Mouse (Mus musculus) lung, embryonic 15.5 days (tissue): Measurements from ENCODE around the gene Kcnt1. TPM values are rescaled to one million over a fixed set of nuclear protein-coding genes. Genes with fewer than 3 reads are reported as not detected.
A peak's percentile ranks its signal among the peaks of the same experiment; 100 is the strongest.
"Not testable (repeated sequence)": the region's sequence is repeated elsewhere in the genome, so short reads cannot be mapped to it uniquely, and the experiment has no call there.

ENCODE experiments used
- ATAC-seq: fragments of 200-750 bp; cut with Nextera tagmentation; 2 replicates; pipeline ENCODE4 v1.8.0; 2017; ENCODE audit warnings: moderate number of reproducible peaks, borderline replicate concordance; ENCODE audit not compliant: low FRiP score, low TSS enrichment; ENCODE audit errors: extremely low read depth
- H3K27ac ChIP-seq: fragments of 300-500 bp; sonication (generic); 2 replicates; pipeline ENCODE4 v1.5.1; 2015; ENCODE audit warnings: moderate library complexity, mild to moderate bottlenecking, inconsistent platforms
- H3K27me3 ChIP-seq: fragments of 300-500 bp; sonication (generic); 2 replicates; pipeline ENCODE4 v1.6.1; 2015; ENCODE audit warnings: inconsistent platforms
- H3K36me3 ChIP-seq: fragments of 300-500 bp; sonication (generic); 2 replicates; pipeline ENCODE4 v1.6.1; 2015; ENCODE audit warnings: inconsistent platforms
- H3K4me1 ChIP-seq: fragments of 300-500 bp; sonication (generic); 2 replicates; pipeline ENCODE4 v1.6.1; 2015; ENCODE audit warnings: inconsistent platforms
- H3K4me2 ChIP-seq: fragments of 300-500 bp; sonication (generic); 2 replicates; pipeline ENCODE4 v1.6.1; 2015; ENCODE audit warnings: inconsistent platforms, mild to moderate bottlenecking, moderate library complexity
- H3K4me3 ChIP-seq: fragments of 300-500 bp; sonication (generic); 2 replicates; pipeline ENCODE4 v1.5.1; 2015; ENCODE audit warnings: mild to moderate bottlenecking, inconsistent platforms
- H3K9ac ChIP-seq: fragments of 300-500 bp; sonication (generic); 2 replicates; pipeline ENCODE4 v1.6.1; 2015; ENCODE audit warnings: inconsistent platforms
- H3K9me3 ChIP-seq: fragments of 300-500 bp; sonication (generic); 2 replicates; pipeline ENCODE4 v1.6.1; 2016; ENCODE audit warnings: inconsistent platforms
- WGBS: fragments of 180-500 bp; shearing (Covaris S2); methylation state at CpG from one replicate; pipeline ENCODE4 v1.1.7; 2015; 5-methylcytosine and 5-hydroxymethylcytosine counted together
- polyA plus RNA-seq: library from polyadenylated mRNA; unstranded; fragments of >200 nt; fragmentation: Nextera tagmentation; extraction: Ambion mirVana; gene quantifications from 2 replicates; pipeline ENCODE4 v1.2.1, GENCODE M21; 2015

The Kcnt1 gene
- polyA plus RNA-seq = 0.14 and 0.22 TPM in 2 replicates

GRCm38 (mm10) chr2:25863337-25864131 lies at the start of gene Kcnt1:
TSS of gene Kcnt1 (plus strand) at chr2:25863734.
- H3K9me3 ChIP-seq = no peaks in the 10 kb centered on the region
- peak within 1 kb of the TSS; percentile 95 for H3K4me2 ChIP-seq
- H3K4me1 ChIP-seq = peaks cover 16% of the 10 kb centered on the region
- H3K4me3 ChIP-seq = peak within 1 kb of the TSS; percentile 44
- no peaks in the 10 kb centered on the region for H3K36me3 ChIP-seq
- no peak within 1 kb of the TSS for H3K27ac ChIP-seq
- WGBS = under 1% methylated on average over 34 of the region's 53 CpGs
- H3K9ac ChIP-seq = no peak within 1 kb of the TSS
- peak; percentile 32; the same call in 1 of the 2 replicates for ATAC-seq
- H3K27me3 ChIP-seq = peaks cover 29% of the 10 kb centered on the region

DNA sequence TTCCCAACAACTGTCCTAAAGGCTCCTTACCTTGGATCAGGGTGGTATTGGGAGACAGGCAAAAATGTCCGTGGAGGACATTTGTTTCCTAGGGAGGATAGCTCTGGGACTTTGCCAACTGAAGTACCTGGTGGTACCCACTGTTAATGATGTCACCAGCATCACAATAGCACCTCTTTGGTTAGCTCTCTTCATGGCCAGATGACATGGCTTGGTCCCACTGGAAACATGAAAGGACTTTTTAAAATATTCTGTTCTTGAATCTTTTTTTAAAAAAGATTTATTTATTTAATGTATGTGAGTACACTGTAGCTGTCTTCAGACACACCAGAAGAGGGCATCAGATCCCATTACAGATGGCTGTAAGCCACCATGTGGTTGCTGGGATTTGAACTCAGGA lies 47.8 kb upstream of the Kcnt1 start, which contains the start of gene Glt6d1:
Gene Glt6d1, minus strand, starts transcription at position 101 of the 400 bp plus-strand sequence.
- H3K27ac ChIP-seq, H3K4me2 ChIP-seq, H3K36me3 ChIP-seq, H3K27me3 ChIP-seq, H3K9ac ChIP-seq, ATAC-seq, H3K4me1 ChIP-seq, H3K4me3 ChIP-seq, H3K9me3 ChIP-seq: not testable (repeated sequence)
- WGBS = 62% methylated on average over 1 of the region's 1 CpGs

DNA sequence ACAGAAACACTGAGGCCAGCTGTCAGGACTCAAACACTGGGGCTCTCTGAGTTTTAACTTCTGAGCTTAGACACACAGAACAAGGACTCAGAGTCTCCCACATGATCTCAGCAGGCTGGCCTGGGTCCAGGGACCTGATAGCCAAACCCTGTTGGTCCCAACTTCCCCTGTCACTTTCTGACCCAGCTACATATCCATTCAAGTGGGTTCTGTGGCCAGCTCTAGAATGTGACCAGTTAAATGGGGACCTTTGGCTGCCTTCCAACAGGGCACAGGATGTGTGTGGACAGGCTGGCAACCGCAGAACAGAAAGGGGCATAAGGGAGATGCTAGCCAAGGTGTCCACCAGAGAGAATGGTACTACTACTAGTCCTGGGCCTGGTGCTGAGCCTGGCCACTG lies 40.7 kb upstream of the Kcnt1 start, which contains the start of gene Lcn9:
Gene Lcn9, plus strand, starts transcription at position 348 of the 400 bp plus-strand sequence.
- 69% methylated on average over 1 of the region's 1 CpGs for WGBS
- ATAC-seq = no peak
- H3K4me1 ChIP-seq = no peaks in the 10 kb centered on the region
- H3K4me3 ChIP-seq = no peak within 1 kb of the TSS
- no peak within 1 kb of the TSS for H3K9ac ChIP-seq
- no peaks in the 10 kb centered on the region for H3K9me3 ChIP-seq
- no peak within 1 kb of the TSS for H3K4me2 ChIP-seq
- H3K36me3 ChIP-seq = no peaks in the 10 kb centered on the region
- no peaks in the 10 kb centered on the region for H3K27me3 ChIP-seq
- no peak within 1 kb of the TSS for H3K27ac ChIP-seq

DNA sequence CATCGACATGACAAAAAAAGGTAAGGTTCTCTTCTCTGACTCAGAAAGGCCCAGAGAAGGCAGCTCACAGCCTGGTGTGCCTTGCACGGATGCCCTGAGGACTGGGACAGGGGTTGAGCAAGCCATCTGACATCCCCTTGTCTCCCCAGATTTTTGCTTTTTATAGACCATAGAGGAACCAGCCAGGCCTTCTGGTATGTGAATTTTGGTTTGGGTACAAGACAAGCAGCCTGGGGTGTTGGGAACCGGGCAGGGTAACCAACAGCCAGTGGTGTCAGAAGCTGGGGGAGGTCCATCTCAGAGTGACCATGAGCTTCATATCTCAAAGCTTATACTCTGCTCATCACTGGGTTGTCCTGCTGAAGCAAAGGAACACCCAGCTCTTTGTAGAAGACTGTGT lies 38.8 kb upstream of the Kcnt1 start:
- ATAC-seq = no peak
- WGBS = 84% methylated on average over 3 of the region's 3 CpGs
- no peak overlapping the region for H3K4me2 ChIP-seq

DNA sequence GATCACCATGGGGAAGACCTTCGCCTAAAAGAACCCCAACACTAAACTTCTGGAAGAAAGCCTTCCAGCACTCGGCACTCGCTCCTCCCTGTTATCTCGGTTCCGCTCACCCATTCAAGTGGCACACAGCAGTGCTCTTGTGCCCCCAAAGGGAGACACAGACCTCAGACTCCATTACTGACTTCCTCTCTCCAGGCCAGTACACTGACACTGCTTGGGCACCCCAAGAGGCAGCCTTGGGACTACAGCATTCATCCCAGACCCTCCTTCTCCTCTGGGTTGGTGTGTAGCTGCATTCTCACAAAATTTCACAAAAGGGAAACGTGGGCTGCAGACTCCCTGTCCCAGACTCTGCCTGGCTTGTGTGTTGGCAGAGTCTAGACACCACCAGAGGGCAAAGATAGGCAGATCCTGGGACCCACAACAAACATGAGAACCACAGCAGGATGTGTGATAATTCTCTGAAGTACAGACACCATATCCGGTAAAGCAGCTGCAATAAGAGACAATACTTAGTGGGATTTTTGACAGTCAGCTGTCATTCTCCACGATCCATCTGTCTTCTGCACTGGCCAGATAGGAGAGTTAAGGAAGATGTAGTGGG lies 35.1 kb upstream of the Kcnt1 start:
- H3K4me3 ChIP-seq = no peak overlapping the region
- H3K36me3 ChIP-seq = no peaks in the 10 kb centered on the region
- no peaks in the 10 kb centered on the region for H3K4me1 ChIP-seq
- H3K9ac ChIP-seq = no peak overlapping the region
- 64% methylated on average over 8 of the region's 8 CpGs for WGBS
- no peak overlapping the region for H3K27ac ChIP-seq
- no peak for ATAC-seq
- no peak overlapping the region for H3K4me2 ChIP-seq
- H3K9me3 ChIP-seq = no peaks in the 10 kb centered on the region
- no peaks in the 10 kb centered on the region for H3K27me3 ChIP-seq

More for the DNA sequence above, 38.8 kb upstream of the Kcnt1 start:
- Histone ChIP-seq H3K27me3 (no peaks in the 10 kb centered on the region), H3K4me3 (no peak overlapping the region), H3K9me3 (no peaks in the 10 kb centered on the region), H3K9ac (no peak overlapping the region), H3K27ac (no peak overlapping the region), H3K4me1 (no peaks in the 10 kb centered on the region), H3K36me3 (no peaks in the 10 kb centered on the region)

DNA sequence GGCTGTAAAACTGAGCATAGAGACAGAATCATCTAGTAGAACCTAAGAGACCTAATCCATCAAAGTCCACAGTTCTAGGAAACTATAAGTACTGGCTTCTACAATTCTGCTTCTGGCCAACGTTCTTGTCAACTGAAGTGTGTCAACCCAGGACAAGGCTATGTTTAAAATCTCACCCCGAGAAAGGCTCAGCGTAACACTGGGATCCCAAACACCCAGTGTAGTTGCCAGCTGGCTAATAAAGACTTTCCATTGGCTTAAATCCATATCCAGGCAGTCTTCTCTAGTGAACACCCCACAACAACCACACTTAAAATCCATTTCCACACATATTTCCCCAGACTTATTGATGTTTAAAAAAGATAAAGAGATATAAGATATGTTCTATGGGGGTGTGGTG lies 32.7 kb upstream of the Kcnt1 start:
- Histone ChIP-seq H3K27ac (no peak overlapping the region), H3K9me3 (no peaks in the 10 kb centered on the region), H3K9ac (no peak overlapping the region), H3K4me2 (no peak overlapping the region), H3K4me1 (no peaks in the 10 kb centered on the region), H3K27me3 (no peaks in the 10 kb centered on the region), H3K36me3 (no peaks in the 10 kb centered on the region), H3K4me3 (no peak overlapping the region)
- WGBS = 67% methylated on average over 3 of the region's 3 CpGs
- ATAC-seq = no peak

- Histone ChIP-seq H3K27me3 (no peaks in the 10 kb centered on the region), H3K36me3 (no peaks in the 10 kb centered on the region), H3K4me1 (no peaks in the 10 kb centered on the region), H3K4me2 (no peak overlapping the region), H3K4me3 (no peak overlapping the region), H3K9ac (no peak overlapping the region), H3K9me3 (no peaks in the 10 kb centered on the region), H3K27ac (no peak overlapping the region)
- WGBS = 41% methylated on average over 5 of the region's 5 CpGs
- ATAC-seq = peak; percentile 55; the same call in 1 of the 2 replicates
These were observed 27.2 kb upstream of the Kcnt1 start for GRCm38 (mm10) chr2:25836291-25836690.

DNA sequence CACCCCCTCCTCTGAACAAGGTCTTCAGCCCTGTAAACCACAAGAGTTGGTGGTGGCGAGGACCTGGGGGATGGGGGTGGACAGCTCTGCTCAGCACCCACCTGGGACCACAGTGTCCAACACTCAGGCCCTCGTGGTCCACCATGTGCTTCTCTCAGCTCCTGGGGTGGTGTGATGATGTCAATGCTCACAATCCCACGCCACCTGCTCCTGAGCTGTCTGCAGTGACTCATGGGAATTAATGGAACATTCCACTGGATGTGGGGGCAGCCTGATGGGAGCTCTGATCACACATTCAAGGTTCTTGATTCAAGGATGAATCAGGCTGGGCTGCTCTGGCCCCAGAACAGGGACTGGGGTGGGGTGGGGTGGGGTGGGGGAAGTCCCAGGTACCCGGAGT lies 21.4 kb upstream of the Kcnt1 start:
- WGBS = 39% methylated on average over 4 of the region's 4 CpGs
- Histone ChIP-seq H3K36me3 (no peaks in the 10 kb centered on the region), H3K4me1 (no peaks in the 10 kb centered on the region), H3K9me3 (no peaks in the 10 kb centered on the region), H3K4me2 (no peak overlapping the region), H3K9ac (no peak overlapping the region), H3K27me3 (no peaks in the 10 kb centered on the region), H3K27ac (no peak overlapping the region), H3K4me3 (no peak overlapping the region)
- no peak for ATAC-seq

GRCm38 (mm10) chr2:25842758-25843157 lies 20.8 kb upstream of the Kcnt1 start:
- H3K36me3 ChIP-seq = no peaks in the 10 kb centered on the region
- 62% methylated on average over 1 of the region's 1 CpGs for WGBS
- H3K4me3 ChIP-seq = no peak overlapping the region
- no peak overlapping the region for H3K27ac ChIP-seq
- no peaks in the 10 kb centered on the region for H3K9me3 ChIP-seq
- H3K4me1 ChIP-seq = no peaks in the 10 kb centered on the region
- ATAC-seq = no peak
- no peak overlapping the region for H3K4me2 ChIP-seq
- no peaks in the 10 kb centered on the region for H3K27me3 ChIP-seq
- H3K9ac ChIP-seq = no peak overlapping the region

GRCm38 (mm10) chr2:25844097-25844496 lies 19.4 kb upstream of the Kcnt1 start:
- H3K27ac ChIP-seq = no peak overlapping the region
- H3K27me3 ChIP-seq = no peaks in the 10 kb centered on the region
- H3K9me3 ChIP-seq = no peaks in the 10 kb centered on the region
- no peak for ATAC-seq
- H3K4me2 ChIP-seq = no peak overlapping the region
- H3K4me1 ChIP-seq = no peaks in the 10 kb centered on the region
- no peaks in the 10 kb centered on the region for H3K36me3 ChIP-seq
- no peak overlapping the region for H3K9ac ChIP-seq
- H3K4me3 ChIP-seq = no peak overlapping the region
- WGBS = 82% methylated on average over 3 of the region's 3 CpGs

DNA sequence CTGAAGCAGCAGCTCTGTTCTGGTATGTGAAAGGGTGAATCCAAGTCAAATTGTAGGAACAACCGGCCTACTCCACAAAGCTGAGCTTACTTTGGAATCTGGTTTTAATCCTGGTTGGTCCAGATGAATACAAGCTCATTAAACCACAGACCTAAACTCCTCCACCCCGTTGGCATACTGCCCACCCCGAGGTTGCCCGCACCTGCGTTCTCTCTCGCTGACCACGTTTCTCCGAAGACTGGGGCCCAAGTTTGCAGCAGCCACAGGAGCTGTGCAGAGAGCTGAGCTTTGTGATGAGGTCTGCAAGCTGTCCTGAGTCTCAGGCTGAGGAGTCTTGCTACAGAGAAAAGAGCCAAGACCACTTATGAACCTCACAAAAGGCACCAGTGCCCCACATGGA lies 17.0 kb upstream of the Kcnt1 start:
- Histone ChIP-seq H3K4me2 (no peak overlapping the region), H3K36me3 (no peaks in the 10 kb centered on the region), H3K4me3 (no peak overlapping the region), H3K4me1 (no peaks in the 10 kb centered on the region), H3K9me3 (no peaks in the 10 kb centered on the region), H3K27ac (no peak overlapping the region), H3K9ac (no peak overlapping the region), H3K27me3 (no peaks in the 10 kb centered on the region)
- WGBS = 80% methylated on average over 8 of the region's 8 CpGs
- ATAC-seq = no peak

DNA sequence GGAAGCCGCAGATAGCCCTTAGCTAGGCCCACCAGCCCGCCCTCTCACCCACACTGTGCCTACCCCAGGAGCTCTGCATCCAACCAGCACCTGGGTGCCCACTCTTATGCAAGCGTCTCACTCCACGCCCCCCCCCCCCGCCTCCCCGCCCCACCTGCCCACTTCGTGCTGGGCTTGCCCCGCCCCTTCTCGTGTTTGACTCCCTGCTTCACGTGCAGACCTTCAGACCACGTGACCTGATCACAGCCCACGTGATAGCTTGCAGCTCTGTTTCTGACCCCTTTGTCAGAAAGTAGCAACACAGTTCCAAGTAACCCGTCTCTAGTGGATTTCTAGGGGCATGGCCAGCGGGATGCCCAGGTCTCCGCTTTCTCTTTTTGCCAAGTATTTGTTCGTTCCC lies 16.3 kb upstream of the Kcnt1 start, which contains the start of gene Sohlh1:
Gene Sohlh1, minus strand, starts transcription at position 23 of the 400 bp plus-strand sequence.
- ATAC-seq = no peak
- Histone ChIP-seq H3K4me2 (no peak within 1 kb of the TSS), H3K36me3 (no peaks in the 10 kb centered on the region), H3K4me1 (no peaks in the 10 kb centered on the region), H3K9ac (no peak within 1 kb of the TSS), H3K27ac (no peak within 1 kb of the TSS), H3K4me3 (no peak within 1 kb of the TSS), H3K9me3 (no peaks in the 10 kb centered on the region), H3K27me3 (no peaks in the 10 kb centered on the region)
- WGBS = 77% methylated on average over 15 of the region's 16 CpGs
